Mouse (Mus musculus) MEL (cell line): ENCODE data around the gene Mrpl24. TPM values are rescaled to one million over a fixed set of nuclear protein-coding genes. Genes with fewer than 3 reads are reported as not detected.
"Not testable (repeated sequence)": the region's sequence is repeated elsewhere in the genome, so short reads cannot be mapped to it uniquely, and the experiment has no call there.

Experiments used
- DNase-seq: peaks from one replicate; pipeline ENCODE4 v3.0.0; 2011; ENCODE audit warnings: low read depth, low spot score
- H3K27ac ChIP-seq: 2 replicates; pipeline ENCODE4 v1.5.1; 2012; ENCODE audit warnings: low read depth, mild to moderate bottlenecking, control low read depth, low read length, moderate library complexity; ENCODE audit not compliant: control insufficient read depth
- H3K27me3 ChIP-seq, 2 experiments: fragments of 150-350 bp in 1 of 2; sonication (generic) in 1 of 2; 2 replicates each; pipeline ENCODE4 v1.6.1; 2012; ENCODE audit warnings: low read length in 2 of 2, mild to moderate bottlenecking in 2 of 2, improper control_type of control experiment in 1 of 2, moderate library complexity in 1 of 2; ENCODE audit not compliant: insufficient read depth in 2 of 2, control insufficient read depth in 1 of 2
- H3K36me3 ChIP-seq, 2 experiments: 2 replicates each; pipeline ENCODE4 v1.6.1; 2012 to 2014; ENCODE audit warnings: low read length in 2 of 2, improper control_type of control experiment in 1 of 2, inconsistent platforms in 1 of 2, mild to moderate bottlenecking in 1 of 2; ENCODE audit not compliant: insufficient read depth in 2 of 2, control insufficient read depth in 1 of 2
- H3K4me1 ChIP-seq, 2 experiments: fragments of 150-350 bp in 1 of 2; sonication (generic) in 1 of 2; 2 replicates each; pipeline ENCODE4 v1.6.1; 2012; ENCODE audit warnings: low read length in 2 of 2, improper control_type of control experiment in 1 of 2, mild to moderate bottlenecking in 1 of 2; ENCODE audit not compliant: insufficient read depth in 2 of 2, control insufficient read depth in 1 of 2
- H3K4me3 ChIP-seq, 2 experiments: fragments of 150-350 bp in 1 of 2; sonication (generic) in 1 of 2; 2 replicates each; pipeline ENCODE4 v1.5.1; 2012; ENCODE audit warnings: low read depth in 2 of 2, low read length in 2 of 2, mild to moderate bottlenecking in 2 of 2, moderate library complexity in 2 of 2, control low read depth in 1 of 2, improper control_type of control experiment in 1 of 2; ENCODE audit not compliant: control insufficient read depth in 1 of 2, insufficient read depth in 1 of 2
- H3K79me2 ChIP-seq: 2 replicates; pipeline ENCODE4 v1.6.1; 2012; ENCODE audit warnings: mild to moderate bottlenecking, low read length, moderate library complexity; ENCODE audit not compliant: control insufficient read depth, poor library complexity, insufficient read depth
- H3K9ac ChIP-seq: 2 replicates; pipeline ENCODE4 v1.6.1; 2012; ENCODE audit warnings: low read depth, mild to moderate bottlenecking, control low read depth, low read length, moderate library complexity; ENCODE audit not compliant: control insufficient read depth, poor library complexity, severe bottlenecking
- H3K9me3 ChIP-seq: fragments of 150-350 bp; sonication (generic); replicated peaks from 2 replicates; pipeline ENCODE4 v1.6.1; 2012; ENCODE audit warnings: mild to moderate bottlenecking, low read length, improper control_type of control experiment, moderate library complexity; ENCODE audit not compliant: insufficient read depth
- BHLHE40 ChIP-seq: IDR thresholded peaks from 2 replicates; pipeline ENCODE4 v1.6.1; 2012; ENCODE audit warnings: low read depth, mild to moderate bottlenecking, inconsistent platforms, low read length, improper control_type of control experiment, borderline replicate concordance
- CHD2 ChIP-seq: IDR thresholded peaks from 2 replicates; pipeline ENCODE4 v1.6.1; 2011; ENCODE audit warnings: low read length, improper control_type of control experiment
- CTCF ChIP-seq, 3 experiments: IDR thresholded peaks in 2 of 3; conservative IDR thresholded peaks in 1 of 3; 2 replicates each; pipeline ENCODE4 v1.5.1; 2011 to 2012; ENCODE audit warnings: low read length in 3 of 3, low read depth in 2 of 3, mild to moderate bottlenecking in 2 of 3, improper control_type of control experiment in 1 of 3, inconsistent platforms in 1 of 3, mixed read lengths in 1 of 3, moderate library complexity in 1 of 3; ENCODE audit not compliant: control insufficient read depth in 1 of 3, insufficient read depth in 1 of 3, poor library complexity in 1 of 3, severe bottlenecking in 1 of 3
- E2F4 ChIP-seq: IDR thresholded peaks from 2 replicates; pipeline ENCODE4 v1.6.1; 2011; ENCODE audit warnings: low read depth, low read length, improper control_type of control experiment, borderline replicate concordance
- ELF1 ChIP-seq: IDR thresholded peaks from 2 replicates; pipeline ENCODE4 v1.6.1; 2014; ENCODE audit warnings: low read depth, mild to moderate bottlenecking, inconsistent platforms, low read length, improper control_type of control experiment, moderate library complexity
- GABPA ChIP-seq: IDR thresholded peaks from 2 replicates; pipeline ENCODE4 v1.6.1; 2012; ENCODE audit warnings: low read depth, mild to moderate bottlenecking, inconsistent platforms, low read length, improper control_type of control experiment, moderate library complexity
- HCFC1 ChIP-seq: IDR thresholded peaks from 2 replicates; pipeline ENCODE4 v1.6.1; 2012; ENCODE audit warnings: low read depth, mild to moderate bottlenecking, inconsistent platforms, low read length, improper control_type of control experiment, moderate library complexity
- JUND ChIP-seq: IDR thresholded peaks from 2 replicates; pipeline ENCODE4 v1.6.1; 2011; ENCODE audit warnings: low read depth, mild to moderate bottlenecking, improper control_type of control experiment, low read length
- MAZ ChIP-seq: IDR thresholded peaks from 2 replicates; pipeline ENCODE4 v1.6.1; 2012; ENCODE audit warnings: low read depth, mild to moderate bottlenecking, inconsistent platforms, low read length, improper control_type of control experiment
- MYB ChIP-seq: IDR thresholded peaks from 2 replicates; pipeline ENCODE4 v1.6.1; 2011; ENCODE audit warnings: mild to moderate bottlenecking, low read depth, low read length, improper control_type of control experiment
- NRF1 ChIP-seq: IDR thresholded peaks from 2 replicates; pipeline ENCODE4 v1.6.1; 2014; ENCODE audit warnings: low read depth, mild to moderate bottlenecking, inconsistent platforms, low read length, improper control_type of control experiment, moderate library complexity; ENCODE audit not compliant: poor library complexity, insufficient read depth, severe bottlenecking
- RAD21 ChIP-seq: IDR thresholded peaks from 2 replicates; pipeline ENCODE4 v1.6.1; 2011; ENCODE audit warnings: mild to moderate bottlenecking, low read depth, low read length, improper control_type of control experiment
- RCOR1 ChIP-seq: IDR thresholded peaks from 2 replicates; pipeline ENCODE4 v1.6.1; 2012; ENCODE audit warnings: low read depth, mild to moderate bottlenecking, inconsistent platforms, low read length, improper control_type of control experiment
- SMC3 ChIP-seq: IDR thresholded peaks from 2 replicates; pipeline ENCODE4 v1.6.1; 2011; ENCODE audit warnings: low read depth, low read length, improper control_type of control experiment
- TAL1 ChIP-seq: IDR thresholded peaks from 2 replicates; pipeline ENCODE4 v1.6.1; 2012; ENCODE audit warnings: mild to moderate bottlenecking, inconsistent platforms, low read length, moderate library complexity, mixed read lengths
- ZC3H11A ChIP-seq: IDR thresholded peaks from 2 replicates; pipeline ENCODE4 v1.6.1; 2012; ENCODE audit warnings: low read depth, mild to moderate bottlenecking, inconsistent platforms, low read length, improper control_type of control experiment
- polyA plus RNA-seq, 2 experiments: library from polyadenylated mRNA; stranded (reverse) in 1 of 2; unstranded in 1 of 2; fragments of >175 nt in 1 of 2; fragments of >200 nt in 1 of 2; gene quantifications; 2 replicates each; pipeline versions ENCODE4 v1.2.1 to v1.2.4; 2012; ENCODE audit warnings: low replicate concordance in 2 of 2, low read depth in 1 of 2; ENCODE audit not compliant: insufficient read length in 2 of 2, insufficient read depth in 1 of 2, missing spikeins in 1 of 2
- total RNA-seq: library from RNA; depleted of rRNA; stranded (reverse); fragments of 300-350 nt; gene quantifications from 2 replicates; pipeline ENCODE4 v1.2.3, GENCODE M21; 2012

The Mrpl24 gene
- total and polyA plus RNA-seq, 3 experiments = 59.5 to 77.3 TPM; not detected in 1

DNA sequence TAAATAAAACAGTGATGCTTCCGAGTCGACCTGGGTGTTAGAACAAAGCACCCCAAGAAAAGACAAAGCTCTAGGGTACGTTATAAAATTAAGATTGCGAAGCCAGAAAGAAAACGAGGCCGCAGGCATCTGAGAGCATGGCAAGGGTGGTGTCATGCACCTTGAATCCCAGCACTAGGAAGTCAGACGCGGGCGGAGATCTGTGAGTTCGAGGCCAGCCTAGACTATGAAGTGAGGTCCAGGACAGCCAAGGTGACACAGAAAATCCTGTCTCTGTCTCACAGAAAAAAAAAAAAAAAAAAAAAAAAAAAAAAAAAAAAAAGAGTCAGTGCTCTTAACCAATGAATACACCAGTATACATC, 33.3 kb upstream of the Mrpl24 start:
- H3K9me3 ChIP-seq = no peaks in the 10 kb centered on the region
- H3K4me3 ChIP-seq = peak overlapping the region; percentile 40 to 93
- no peak for DNase-seq
- peaks cover 32% of the 10 kb centered on the region for H3K79me2 ChIP-seq
- H3K27ac ChIP-seq = peak overlapping the region; percentile 15; the same call in 1 of the 2 replicates
- H3K9ac ChIP-seq = peak overlapping the region; percentile 64
- TF ChIP-seq JUND (no peak), ELF1 (no peak), SMC3 (0 out of 2 replicates have a peak, but pooled peaks have one; percentile 10)
- peaks cover 3 to 19% of the 10 kb centered on the region in 2 experiments; a peak in 3 of 4 replicates for H3K4me1 ChIP-seq
- H3K36me3 ChIP-seq = peaks cover 0 to 16% of the 10 kb centered on the region in 2 experiments; a peak in 2 of 4 replicates
- H3K27me3 ChIP-seq = no peaks in the 10 kb centered on the region

DNA sequence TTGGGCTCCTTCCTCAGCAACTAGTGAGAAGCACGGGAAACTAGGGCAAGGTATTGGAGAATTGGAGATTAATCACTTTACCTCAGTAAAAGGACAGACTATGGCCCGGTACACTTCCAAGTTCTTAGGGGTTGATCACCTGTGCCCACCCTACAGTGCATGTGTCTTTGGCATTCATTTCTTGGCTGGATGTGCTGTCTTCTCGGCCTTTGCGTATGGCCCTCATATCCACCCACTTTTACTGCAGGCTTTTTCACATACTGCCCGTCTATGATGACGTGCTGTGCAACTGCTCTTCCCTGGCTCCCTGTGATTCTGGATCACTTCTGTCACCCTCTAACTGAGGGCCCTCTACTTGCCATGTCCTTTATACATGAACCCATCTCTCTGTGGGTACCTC, 32.9 kb upstream of the Mrpl24 start:
- TF ChIP-seq HCFC1 = no peak
- no peak for TF ChIP-seq CHD2
- TF ChIP-seq NRF1 = no peak
- no peak for TF ChIP-seq BHLHE40
- no peak for TF ChIP-seq TAL1
- TF ChIP-seq E2F4 = no peak
- TF ChIP-seq GABPA = no peak
- no peak for TF ChIP-seq RCOR1
- no peak for TF ChIP-seq SMC3
- TF ChIP-seq MAZ = no peak
- no peak for TF ChIP-seq MYB
- TF ChIP-seq, all 39 proteins: peak for 0
- peak overlapping the region; percentile 40 to 93 for H3K4me3 ChIP-seq
- no peak overlapping the region for H3K27ac ChIP-seq
- H3K36me3 ChIP-seq = peaks cover 0 to 16% of the 10 kb centered on the region in 2 experiments; a peak in 2 of 4 replicates
- no peaks in the 10 kb centered on the region for H3K27me3 ChIP-seq
- no peaks in the 10 kb centered on the region for H3K9me3 ChIP-seq
- peaks cover 29% of the 10 kb centered on the region for H3K79me2 ChIP-seq
- DNase-seq = no peak
- peaks cover 3 to 19% of the 10 kb centered on the region in 2 experiments; a peak in 3 of 4 replicates for H3K4me1 ChIP-seq
- peak overlapping the region; percentile 64 for H3K9ac ChIP-seq

DNA sequence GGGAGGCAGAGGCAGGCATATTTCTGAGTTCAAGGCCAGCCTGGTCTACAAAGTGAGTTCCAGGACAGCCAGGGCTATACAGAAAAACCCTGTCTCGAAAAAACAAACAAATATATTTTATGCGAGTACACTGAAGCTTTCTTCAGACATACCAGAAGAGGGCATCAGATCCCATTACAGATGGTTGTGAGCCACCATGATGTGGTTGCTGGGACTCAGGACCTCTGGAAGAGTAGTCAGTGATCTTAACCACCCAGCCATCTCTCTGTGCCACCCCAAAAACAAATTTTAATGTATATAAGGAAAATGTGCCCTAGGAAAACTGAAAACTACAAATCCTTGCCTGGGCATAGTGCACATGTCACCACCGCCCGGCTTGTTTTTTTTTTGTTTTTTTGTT, 31.9 kb upstream of the Mrpl24 start:
- H3K9me3 ChIP-seq = not testable (repeated sequence)
- TF ChIP-seq ZC3H11A (0 out of 2 replicates have a peak, but pooled peaks have one; percentile 41), CTCF (IDR thresholded peaks at IDR 0.05 in 2 of 3, conservative IDR thresholded peaks at IDR 0.05 in 1 of 3; ENCODE audit: control insufficient read depth in 1 of 3, insufficient read depth in 1 of 3, low read depth in 2 of 3, low read length in 3 of 3, poor library complexity in 1 of 3, severe bottlenecking in 1 of 3) (peak; percentile 15 to 50 (median 24); a peak in 3 of 6 replicates), SMC3 (peak; percentile 49), RAD21 (peak; percentile 40)
- TF ChIP-seq, all 39 proteins: peak for 4; not testable (repeated sequence) for 35
- DNase-seq = peak; percentile 47
- peaks cover 26% of the 10 kb centered on the region for H3K79me2 ChIP-seq
- H3K36me3 ChIP-seq = peaks cover 0 to 14% of the 10 kb centered on the region in 2 experiments; a peak in 2 of 4 replicates
- H3K27me3 ChIP-seq, H3K27ac ChIP-seq, H3K9ac ChIP-seq, H3K4me3 ChIP-seq: not testable (repeated sequence)
- peaks cover 3 to 19% of the 10 kb centered on the region in 2 experiments; a peak in 3 of 4 replicates for H3K4me1 ChIP-seq
